Mouse (Mus musculus): ENCODE measurements around the gene Limch1.

Gene Limch1

GRCm38 (mm10) chr5:66785995-66786620 is 40.5 kb downstream of the Limch1 start:
- no peak for DNase-seq (ENCODE audit: low spot score)

DNA sequence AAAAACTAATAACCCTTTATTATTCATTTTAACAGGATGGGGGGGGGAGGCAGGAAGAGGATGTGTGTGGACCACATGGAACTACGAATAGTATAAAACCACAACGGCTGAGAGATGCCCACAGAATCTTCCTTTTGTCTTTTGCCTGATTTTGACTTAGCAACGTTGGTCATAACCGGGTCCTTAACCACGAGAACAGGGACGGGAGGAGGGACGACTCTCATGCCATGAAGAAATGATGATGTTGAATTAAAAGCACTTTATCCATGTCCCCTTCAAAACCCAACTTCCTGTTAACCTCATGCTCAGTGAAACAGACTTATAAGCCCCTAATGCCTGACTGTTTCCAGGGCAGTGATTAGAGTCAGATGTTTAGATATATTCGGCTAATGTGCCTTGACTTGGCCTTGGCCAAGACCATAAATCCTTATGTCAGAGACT is 41.0 kb downstream of the Limch1 start:
- DNase-seq (ENCODE audit: low spot score), result no peak

- no peak for DNase-seq (ENCODE audit: low spot score)
Observed at GRCm38 (mm10) chr5:66789041-66789440, 43.4 kb downstream of the Limch1 start.

- DNase-seq (ENCODE audit: low spot score), result no peak
Observed at GRCm38 (mm10) chr5:66791161-66791560, 45.5 kb downstream of the Limch1 start.

GRCm38 (mm10) chr5:66793251-66793650 is 47.6 kb downstream of the Limch1 start:
- DNase-seq (ENCODE audit: low spot score), result no peak

DNA sequence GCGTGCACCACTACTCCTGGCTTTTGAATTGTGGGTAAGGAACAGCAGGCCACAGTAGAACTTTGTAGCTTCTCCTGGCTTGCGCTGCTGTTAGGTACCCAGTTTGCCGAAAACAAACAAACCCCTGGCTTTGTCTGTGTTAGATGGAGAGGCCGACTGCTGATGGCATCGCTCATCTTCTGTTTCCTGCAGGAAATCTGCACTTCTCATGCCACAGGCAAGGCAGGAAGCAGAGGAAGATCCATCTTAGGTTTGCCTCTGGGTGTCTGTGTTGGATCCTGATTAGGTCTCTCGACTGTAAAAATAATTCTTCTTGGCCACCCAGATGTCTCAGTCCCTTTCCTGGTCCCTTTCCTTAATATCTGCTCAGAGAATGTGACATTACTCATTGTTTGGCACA is 51.7 kb downstream of the Limch1 start:
- DNase-seq (ENCODE audit: low spot score), result no peak

GRCm38 (mm10) chr5:66798135-66798534 is 52.5 kb downstream of the Limch1 start:
- no peak for DNase-seq (ENCODE audit: low spot score)

- no peak for DNase-seq (ENCODE audit: low spot score)
Observed at GRCm38 (mm10) chr5:66798591-66799003, 53.0 kb downstream of the Limch1 start.

DNA sequence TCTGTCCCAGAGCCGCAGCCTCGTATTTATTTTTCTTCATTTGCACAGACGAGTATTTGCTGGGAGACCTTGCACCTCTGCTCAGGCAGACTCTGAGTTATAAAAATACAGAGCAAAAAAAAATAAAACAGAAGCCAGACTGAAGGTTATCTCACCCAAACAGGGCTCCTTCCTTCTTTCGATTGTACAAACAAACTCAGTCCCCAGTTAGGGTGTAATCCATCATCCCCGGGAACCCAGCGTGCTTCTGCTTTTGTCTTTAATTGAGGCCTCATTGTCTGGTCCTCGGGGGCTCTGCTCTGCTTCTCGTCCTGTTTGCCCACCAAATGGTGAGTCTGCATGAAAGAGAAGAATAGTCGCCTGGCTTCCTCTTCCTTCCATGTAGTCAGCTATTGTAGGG is 54.6 kb downstream of the Limch1 start:
- DNase-seq (ENCODE audit: low spot score), result no peak

DNA sequence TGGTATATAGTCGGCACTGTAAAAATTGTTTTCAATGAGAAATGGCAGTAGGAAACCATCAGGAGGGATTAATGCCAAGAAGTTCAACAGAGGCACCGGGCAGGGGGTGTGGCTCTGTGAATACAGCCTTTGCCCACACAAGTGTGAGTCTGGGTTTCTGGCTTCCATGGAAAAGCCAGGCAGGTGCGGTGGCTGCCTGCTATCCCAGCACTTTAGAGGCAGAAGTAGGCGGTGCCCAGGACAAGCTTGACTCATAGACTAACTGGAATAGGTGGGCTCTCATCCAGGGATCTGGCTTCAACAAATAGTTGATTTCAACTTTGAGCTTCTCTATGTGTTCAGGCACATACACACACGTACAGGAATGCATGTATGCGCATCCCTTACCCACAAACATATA is 55.4 kb downstream of the Limch1 start:
- no peak for DNase-seq (ENCODE audit: low spot score)

GRCm38 (mm10) chr5:66802196-66802595 is 56.6 kb downstream of the Limch1 start:
- no peak for DNase-seq (ENCODE audit: low spot score)

- no peak for DNase-seq (ENCODE audit: low spot score)
Observed at GRCm38 (mm10) chr5:66806335-66806734, 60.7 kb downstream of the Limch1 start.

DNA sequence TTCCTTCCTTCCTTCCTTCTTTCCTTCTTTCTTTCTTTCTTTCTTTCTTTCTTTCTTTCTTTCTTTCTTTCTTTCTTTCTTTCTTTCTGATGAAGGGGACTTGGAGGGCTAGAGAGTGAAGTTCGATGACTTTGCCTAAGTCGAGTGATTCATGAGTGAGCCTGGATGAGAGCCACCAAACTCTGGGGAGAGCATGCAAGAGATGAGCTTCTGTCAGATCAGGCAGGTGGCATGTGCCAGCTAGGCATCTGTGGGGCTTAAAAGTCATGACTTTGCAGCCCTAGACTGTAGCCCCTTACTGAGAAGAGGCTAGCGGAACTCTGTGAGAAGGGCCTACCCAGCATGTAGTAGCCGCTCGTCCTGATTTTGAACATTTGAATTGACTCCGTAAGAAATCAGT is 62.1 kb downstream of the Limch1 start:
- no peak for DNase-seq (ENCODE audit: low spot score)

- no peak for DNase-seq (ENCODE audit: low spot score)
Observed at GRCm38 (mm10) chr5:66809016-66809570, 63.5 kb downstream of the Limch1 start.

- no peak for DNase-seq (ENCODE audit: low spot score)
Observed at GRCm38 (mm10) chr5:66810396-66810795, 64.8 kb downstream of the Limch1 start.

GRCm38 (mm10) chr5:66814674-66815073 is 69.0 kb downstream of the Limch1 start:
- no peak for DNase-seq (ENCODE audit: low spot score)

- no peak for DNase-seq (ENCODE audit: low spot score)
Observed at GRCm38 (mm10) chr5:66815877-66816276, 70.2 kb downstream of the Limch1 start.

DNA sequence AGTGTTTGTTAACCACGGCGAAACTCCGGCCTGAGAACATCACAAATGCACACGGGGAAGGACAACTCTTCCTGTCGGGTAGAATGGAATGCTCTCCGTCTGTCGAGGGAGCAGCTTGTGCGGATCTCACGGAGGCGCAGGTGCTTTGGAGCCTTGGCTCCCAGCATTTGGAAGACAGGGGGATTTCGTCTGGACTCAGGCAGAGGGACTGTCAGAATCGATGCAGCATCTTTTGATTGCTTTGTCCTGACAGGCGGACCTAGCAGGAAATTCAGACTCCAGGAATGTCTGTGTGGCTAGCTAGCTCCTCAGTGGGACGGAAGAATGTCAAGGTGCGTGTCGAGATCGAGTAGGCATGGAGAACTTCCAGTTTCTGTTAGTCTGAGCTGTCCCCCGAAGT is 71.1 kb downstream of the Limch1 start:
- no peak for DNase-seq (ENCODE audit: low spot score)

- no peak for DNase-seq (ENCODE audit: low spot score)
Observed at GRCm38 (mm10) chr5:66817184-66817956, 71.7 kb downstream of the Limch1 start.

GRCm38 (mm10) chr5:66822500-66823205 is 77.0 kb downstream of the Limch1 start:
- no peak for DNase-seq (ENCODE audit: low spot score)

- DNase-seq (ENCODE audit: low spot score), result no peak
Observed at GRCm38 (mm10) chr5:66825586-66825985, 80.0 kb downstream of the Limch1 start.

DNA sequence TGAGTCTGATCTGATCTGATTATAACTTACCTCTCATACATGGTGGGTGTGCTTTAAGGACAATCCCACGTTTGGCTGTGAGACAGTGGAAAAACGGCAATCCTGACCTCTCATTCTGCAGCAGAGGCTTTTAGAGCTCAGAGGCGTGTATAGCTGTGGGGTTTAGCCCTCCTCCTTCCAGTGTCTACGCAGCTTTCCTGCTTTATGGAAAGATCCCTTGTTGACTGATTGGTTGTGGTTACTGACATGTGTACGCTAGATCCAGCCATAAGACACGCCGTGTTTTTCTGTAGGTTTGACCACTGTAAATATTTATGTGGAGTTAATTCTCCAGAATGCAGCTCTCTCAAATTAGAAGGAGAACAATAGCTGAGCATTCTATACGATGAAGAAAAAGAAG is 81.2 kb downstream of the Limch1 start:
- no peak for DNase-seq (ENCODE audit: low spot score)

- no peak for DNase-seq (ENCODE audit: low spot score)
Observed at GRCm38 (mm10) chr5:66829505-66829904, 83.9 kb downstream of the Limch1 start.
